Mouse (Mus musculus): Measurements from ENCODE around the gene Tln2. TPM values are rescaled to one million over a fixed set of nuclear protein-coding genes. Genes with fewer than 3 reads are reported as not detected.

Tln2 gene
- polyA plus RNA-seq, 1 experiment from 2014 or later = 5.0 TPM

DNA sequence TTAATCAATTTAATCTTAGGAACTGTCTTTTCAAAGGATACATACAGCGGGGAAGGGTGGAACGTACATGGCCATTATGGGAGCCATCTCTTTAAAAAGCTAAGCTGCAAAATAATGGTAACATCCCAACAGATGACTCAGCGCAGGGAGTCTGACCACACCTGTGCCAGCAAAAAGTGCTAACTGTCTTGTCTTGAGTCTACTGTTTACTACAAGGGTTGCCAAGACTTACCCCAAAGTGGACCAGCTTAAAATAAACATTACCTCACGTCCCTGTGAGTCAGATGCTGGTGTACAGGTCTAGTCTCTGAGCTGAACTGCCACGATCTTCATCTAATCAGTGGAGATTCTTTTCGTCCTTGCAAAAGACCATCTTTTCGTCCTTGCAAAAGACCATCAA lies 14.7 kb downstream of the Tln2 start:
- Histone ChIP-seq H3K27ac (no peak overlapping the region), H3K27me3 (no peaks in the 10 kb centered on the region), H3K9me3 (replicated peaks) (no peaks in the 10 kb centered on the region), H3K9ac (no peak overlapping the region), H3K4me1 (replicated peaks) (no peaks in the 10 kb centered on the region), H3K4me3 (replicated peaks) (no peak overlapping the region), H3K4me2 (no peak overlapping the region), H3K36me3 (no peaks in the 10 kb centered on the region)
- ATAC-seq (ENCODE audit: low read depth) = no peak
- no peak for DNase-seq
- WGBS (ENCODE audit: insufficient replicate concordance) = 55% methylated on average over 7 of the region's 7 CpGs

DNA sequence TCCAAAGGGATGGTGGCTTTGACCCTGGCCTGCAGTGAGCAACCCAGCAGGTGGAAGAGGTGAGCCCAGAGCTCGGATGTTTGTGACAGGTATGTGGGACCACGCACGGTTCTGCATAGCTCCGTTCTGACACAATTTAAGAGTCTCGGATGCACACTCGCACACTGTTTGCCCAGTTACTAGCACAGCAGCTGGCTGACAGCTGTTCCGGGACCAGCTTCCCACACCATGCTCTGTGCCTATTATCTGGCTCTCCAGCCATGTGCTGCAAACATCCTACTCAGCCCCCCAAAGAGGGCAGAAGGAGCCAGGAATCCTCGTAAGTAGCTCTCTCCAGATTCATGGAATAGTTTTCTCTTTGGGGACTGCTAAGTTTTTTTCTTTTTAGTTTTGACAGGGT lies 17.6 kb downstream of the Tln2 start:
- no peak overlapping the region for H3K4me3 ChIP-seq (replicated peaks)
- no peaks in the 10 kb centered on the region for H3K4me1 ChIP-seq (replicated peaks)
- H3K27me3 ChIP-seq = no peaks in the 10 kb centered on the region
- DNase-seq = no peak
- no peak overlapping the region for H3K27ac ChIP-seq
- no peak overlapping the region for H3K9ac ChIP-seq
- no peak for ATAC-seq (ENCODE audit: low read depth)
- no peaks in the 10 kb centered on the region for H3K9me3 ChIP-seq (replicated peaks)
- no peaks in the 10 kb centered on the region for H3K36me3 ChIP-seq
- 66% methylated on average over 8 of the region's 8 CpGs for WGBS (ENCODE audit: insufficient replicate concordance)
- no peak overlapping the region for H3K4me2 ChIP-seq

DNA sequence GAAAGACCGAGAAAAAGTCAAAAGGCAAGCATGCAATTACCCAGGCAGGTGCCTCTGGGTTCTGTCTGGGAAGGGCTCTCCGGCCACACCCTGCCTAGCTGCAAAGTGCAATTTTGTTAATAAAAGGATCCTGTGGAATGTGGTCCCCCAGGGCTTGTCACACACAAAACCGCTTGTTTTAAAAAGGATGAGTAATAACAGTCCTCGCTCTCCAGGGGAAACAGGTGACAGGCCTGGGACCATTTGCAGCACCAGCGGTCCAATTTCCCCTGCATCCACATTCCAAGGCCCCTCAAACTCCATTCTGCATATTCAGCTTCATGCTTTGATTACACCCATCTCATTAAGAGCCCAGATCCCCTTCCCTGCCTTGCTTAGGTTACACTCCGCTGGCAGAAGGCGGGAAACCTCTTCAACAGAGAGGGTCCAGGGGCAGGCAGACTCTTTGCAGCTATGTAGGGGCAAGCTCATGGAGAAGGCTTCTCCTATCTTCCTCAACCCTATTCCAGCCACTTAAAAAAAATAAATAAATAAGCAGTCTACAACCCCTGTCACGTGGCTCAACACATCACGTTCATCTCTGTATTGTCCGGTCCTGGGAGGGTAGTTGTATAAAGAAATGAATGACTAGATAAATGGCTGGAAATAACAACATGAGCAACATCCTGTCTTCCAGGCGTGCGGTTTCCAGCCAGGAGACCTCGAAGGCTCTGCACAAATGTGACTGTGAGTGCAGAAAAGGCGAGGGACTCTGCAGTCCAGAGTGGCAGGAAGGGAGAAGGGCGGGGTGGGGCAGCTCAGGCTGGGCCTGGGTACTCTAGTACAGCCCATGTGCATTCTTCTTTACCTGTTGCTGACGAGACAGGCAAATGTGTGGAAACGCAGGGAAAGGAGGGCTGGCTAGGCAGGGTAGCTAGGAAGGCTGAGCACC lies 19.5 kb downstream of the Tln2 start:
- Histone ChIP-seq H3K9ac (no peak overlapping the region), H3K36me3 (no peaks in the 10 kb centered on the region), H3K9me3 (replicated peaks) (no peaks in the 10 kb centered on the region), H3K4me3 (replicated peaks) (no peak overlapping the region), H3K27me3 (no peaks in the 10 kb centered on the region), H3K4me2 (no peak overlapping the region), H3K4me1 (replicated peaks) (no peaks in the 10 kb centered on the region), H3K27ac (no peak overlapping the region)
- DNase-seq = no peak
- WGBS (ENCODE audit: insufficient replicate concordance) = 55% methylated on average over 17 of the region's 17 CpGs
- no peak for ATAC-seq (ENCODE audit: low read depth)

DNA sequence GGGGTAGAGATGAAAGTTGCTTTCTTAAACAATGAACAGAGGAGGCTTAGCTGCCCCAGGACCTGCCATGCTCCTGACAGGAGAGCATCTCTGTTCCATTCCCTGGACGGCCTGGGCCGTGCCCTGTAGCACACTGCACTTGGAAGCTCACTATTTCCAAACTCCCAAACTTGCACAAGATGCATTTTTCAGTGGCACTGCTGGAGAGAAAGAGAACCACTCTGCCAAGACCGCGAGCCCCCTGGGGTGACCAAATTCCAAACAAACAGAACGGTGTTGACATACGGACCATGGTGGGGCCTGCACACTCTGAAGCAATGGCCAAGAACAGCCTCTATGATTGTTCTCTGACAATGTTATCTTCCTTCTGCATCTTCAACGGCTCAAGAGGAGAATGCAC lies 25.1 kb downstream of the Tln2 start:
- Histone ChIP-seq H3K9me3 (replicated peaks) (no peaks in the 10 kb centered on the region), H3K27ac (no peak overlapping the region), H3K4me3 (replicated peaks) (no peak overlapping the region), H3K4me2 (no peak overlapping the region), H3K27me3 (no peaks in the 10 kb centered on the region), H3K36me3 (no peaks in the 10 kb centered on the region), H3K9ac (no peak overlapping the region), H3K4me1 (replicated peaks) (no peaks in the 10 kb centered on the region)
- ATAC-seq (ENCODE audit: low read depth) = no peak
- DNase-seq = no peak
- WGBS (ENCODE audit: insufficient replicate concordance) = 53% methylated on average over 7 of the region's 7 CpGs

DNA sequence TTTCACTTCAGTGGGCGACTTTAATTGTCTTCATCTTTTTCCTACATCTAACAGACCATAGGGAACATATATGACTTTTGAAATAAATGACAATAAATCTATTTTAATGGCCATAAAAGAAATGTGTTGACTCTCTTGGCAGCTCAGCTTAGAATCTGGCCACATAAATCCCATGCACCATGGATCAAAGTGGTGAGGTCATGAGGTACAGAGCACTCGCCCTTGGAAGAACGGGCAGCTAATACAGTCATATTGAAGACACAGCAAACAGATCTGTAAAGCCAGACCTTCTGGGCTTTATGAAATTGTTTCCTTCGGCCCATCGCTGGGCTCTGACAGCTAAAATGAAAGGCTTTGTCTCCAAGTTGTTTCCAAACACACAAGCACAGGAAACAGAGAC lies 26.2 kb downstream of the Tln2 start:
- DNase-seq (no peak), ATAC-seq (ENCODE audit: low read depth) (no peak)
- Histone ChIP-seq H3K9ac (no peak overlapping the region), H3K27me3 (no peaks in the 10 kb centered on the region), H3K9me3 (replicated peaks) (no peaks in the 10 kb centered on the region), H3K4me3 (replicated peaks) (no peak overlapping the region), H3K36me3 (no peaks in the 10 kb centered on the region), H3K4me2 (no peak overlapping the region), H3K27ac (no peak overlapping the region), H3K4me1 (replicated peaks) (no peaks in the 10 kb centered on the region)
- WGBS (ENCODE audit: insufficient replicate concordance) = 49% methylated on average over 5 of the region's 5 CpGs

DNA sequence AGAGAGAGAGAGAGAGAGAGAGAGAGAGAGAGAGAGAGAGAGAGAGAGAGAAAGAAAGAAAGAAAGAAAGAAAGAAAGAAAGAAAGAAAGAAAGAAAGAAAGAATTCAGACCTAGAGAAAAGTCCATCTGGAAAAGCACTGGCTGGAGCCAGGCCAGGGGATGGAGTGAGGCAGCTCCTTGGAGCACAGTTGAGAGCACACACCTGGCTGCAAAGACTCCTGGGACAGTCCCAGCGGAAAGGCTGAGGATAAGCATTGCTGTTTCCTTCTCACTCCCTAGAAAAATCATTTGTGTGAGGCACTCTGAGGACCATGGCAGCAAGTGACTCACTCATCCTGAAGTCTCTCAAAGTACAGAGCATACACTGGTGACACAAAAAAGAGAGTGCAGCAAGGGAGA lies 26.9 kb downstream of the Tln2 start:
- Histone ChIP-seq H3K27ac (no peak overlapping the region), H3K4me1 (replicated peaks) (no peaks in the 10 kb centered on the region), H3K36me3 (no peaks in the 10 kb centered on the region), H3K9ac (no peak overlapping the region), H3K27me3 (no peaks in the 10 kb centered on the region), H3K4me2 (no peak overlapping the region), H3K4me3 (replicated peaks) (no peak overlapping the region), H3K9me3 (replicated peaks) (no peaks in the 10 kb centered on the region)
- ATAC-seq (ENCODE audit: low read depth) = no peak
- no peak for DNase-seq
- 73% methylated on average over 1 of the region's 1 CpGs for WGBS (ENCODE audit: insufficient replicate concordance)

DNA sequence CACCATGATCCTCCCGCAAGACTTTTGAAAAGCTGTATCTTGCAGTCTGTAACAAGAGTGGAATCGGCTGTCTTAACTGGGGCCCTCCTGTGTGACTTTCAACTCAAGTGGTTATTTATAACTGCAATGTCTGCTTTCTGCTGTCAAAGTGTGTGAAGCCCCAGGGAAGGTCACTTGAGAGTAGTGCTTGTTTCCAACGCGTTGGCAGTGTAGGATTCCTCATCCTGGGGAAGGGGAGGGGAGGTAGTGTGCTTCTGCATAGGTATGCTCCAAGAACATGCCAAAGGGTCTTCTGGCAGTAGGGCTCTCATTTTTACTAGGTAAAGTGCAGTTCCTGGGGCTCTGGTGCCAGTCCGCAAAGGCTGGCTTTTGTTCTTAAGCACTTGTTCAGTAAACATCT lies 29.9 kb downstream of the Tln2 start:
- Histone ChIP-seq H3K4me2 (no peak overlapping the region), H3K9ac (no peak overlapping the region), H3K36me3 (no peaks in the 10 kb centered on the region), H3K4me3 (replicated peaks) (no peak overlapping the region), H3K4me1 (replicated peaks) (no peaks in the 10 kb centered on the region), H3K9me3 (replicated peaks) (no peaks in the 10 kb centered on the region), H3K27ac (no peak overlapping the region), H3K27me3 (no peaks in the 10 kb centered on the region)
- 69% methylated on average over 5 of the region's 5 CpGs for WGBS (ENCODE audit: insufficient replicate concordance)
- DNase-seq (no peak), ATAC-seq (ENCODE audit: low read depth) (no peak)

DNA sequence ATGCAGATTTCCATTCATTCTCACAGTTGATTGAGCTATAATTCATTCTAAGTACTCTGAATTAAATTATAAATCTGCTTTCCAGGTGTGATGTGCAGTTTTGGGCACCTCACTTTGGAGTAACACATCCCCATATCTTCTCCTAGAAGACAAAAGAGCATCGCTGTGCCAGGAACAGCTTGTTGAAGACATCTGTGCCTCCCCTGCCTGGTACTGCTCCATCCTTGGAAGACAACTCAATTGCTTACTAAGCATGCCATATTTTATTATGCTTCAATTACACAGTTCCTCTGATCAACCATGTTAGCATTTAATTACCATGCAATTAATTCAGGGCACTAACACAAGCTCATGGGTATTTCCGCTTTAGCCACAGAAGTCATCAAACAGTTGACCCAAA lies 31.8 kb downstream of the Tln2 start:
- H3K9me3 ChIP-seq (replicated peaks) = no peaks in the 10 kb centered on the region
- H3K27ac ChIP-seq = no peak overlapping the region
- no peak overlapping the region for H3K9ac ChIP-seq
- ATAC-seq (ENCODE audit: low read depth) (no peak), DNase-seq (no peak)
- H3K27me3 ChIP-seq = no peaks in the 10 kb centered on the region
- no peaks in the 10 kb centered on the region for H3K36me3 ChIP-seq
- H3K4me2 ChIP-seq = no peak overlapping the region
- no peaks in the 10 kb centered on the region for H3K4me1 ChIP-seq (replicated peaks)
- WGBS (ENCODE audit: insufficient replicate concordance) = 89% methylated on average over 2 of the region's 2 CpGs
- H3K4me3 ChIP-seq (replicated peaks) = no peak overlapping the region

DNA sequence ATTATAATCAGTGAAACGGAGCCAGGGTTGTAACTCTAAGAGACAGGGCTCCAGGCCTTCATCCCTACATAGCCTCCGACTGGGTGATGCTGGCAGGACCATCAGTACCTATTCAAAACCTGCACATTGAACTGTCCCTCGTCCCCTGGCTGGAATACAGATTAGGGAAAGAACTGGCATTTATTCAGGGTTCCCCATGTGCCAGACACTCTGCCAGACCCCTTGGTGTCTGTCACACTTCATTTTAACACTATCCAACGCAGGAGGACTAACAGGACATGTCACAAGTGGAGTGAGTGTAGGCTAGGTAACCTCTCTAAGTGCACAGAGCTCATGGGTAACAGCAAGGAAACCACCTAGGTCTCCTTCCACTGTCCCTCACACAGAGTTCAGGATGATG lies 37.8 kb downstream of the Tln2 start:
- DNase-seq = no peak
- H3K27me3 ChIP-seq = no peaks in the 10 kb centered on the region
- ATAC-seq (ENCODE audit: low read depth) = no peak
- no peak overlapping the region for H3K27ac ChIP-seq
- WGBS (ENCODE audit: insufficient replicate concordance) = 44% methylated on average over 4 of the region's 4 CpGs
- H3K4me3 ChIP-seq (replicated peaks) = no peak overlapping the region
- no peaks in the 10 kb centered on the region for H3K36me3 ChIP-seq
- H3K9ac ChIP-seq = no peak overlapping the region
- H3K4me2 ChIP-seq = no peak overlapping the region
- no peaks in the 10 kb centered on the region for H3K4me1 ChIP-seq (replicated peaks)
- H3K9me3 ChIP-seq (replicated peaks) = no peaks in the 10 kb centered on the region

DNA sequence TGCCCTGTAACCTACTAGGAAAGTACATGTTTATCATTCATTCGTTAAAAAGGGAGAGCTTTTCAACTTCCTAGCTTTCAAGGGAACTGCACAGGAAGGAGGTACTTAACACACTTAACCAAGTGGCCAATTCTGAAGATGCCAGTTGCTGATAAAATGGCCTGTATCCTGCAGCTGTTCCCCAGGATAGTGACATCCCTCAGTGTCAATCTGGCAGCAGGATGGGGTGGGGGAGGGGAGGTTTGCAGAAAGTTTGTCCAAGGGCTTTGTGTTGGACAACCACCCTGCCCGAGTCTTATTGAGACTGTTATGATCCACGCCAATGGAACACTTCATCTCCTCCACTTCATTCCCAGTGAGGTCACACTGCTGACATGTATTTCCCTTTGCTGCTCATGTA lies 50.0 kb downstream of the Tln2 start:
- H3K9ac ChIP-seq = no peak overlapping the region

DNA sequence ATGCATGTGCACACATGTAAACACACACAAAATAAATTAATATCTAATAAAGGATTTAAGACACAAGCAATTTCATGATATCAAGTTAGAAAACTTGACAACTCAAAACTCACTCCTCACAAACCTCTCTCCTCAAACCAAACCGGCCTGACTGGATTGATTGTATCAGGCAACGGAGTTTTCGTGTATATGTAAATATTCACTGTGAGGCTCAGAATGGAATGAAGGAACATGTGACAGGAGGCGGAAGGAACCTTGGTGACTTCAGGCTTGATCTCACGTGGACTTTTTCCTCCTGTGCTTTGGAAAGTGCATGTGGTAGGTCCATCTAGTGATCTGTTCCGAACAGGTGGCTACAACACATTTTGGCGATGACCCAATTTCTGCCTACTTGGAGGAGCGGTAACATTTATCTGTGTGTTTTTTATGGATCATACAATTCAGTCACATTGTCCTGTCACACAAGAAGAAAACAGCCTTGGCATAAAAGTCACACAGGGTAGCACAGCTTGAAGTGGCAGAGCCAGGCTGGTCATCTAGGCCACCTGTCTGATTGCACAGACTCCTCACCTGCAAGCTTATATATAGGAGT lies 54.7 kb downstream of the Tln2 start:
- H3K27me3 ChIP-seq = no peaks in the 10 kb centered on the region
- DNase-seq (no peak), ATAC-seq (ENCODE audit: low read depth) (no peak)
- no peaks in the 10 kb centered on the region for H3K9me3 ChIP-seq (replicated peaks)
- WGBS (ENCODE audit: insufficient replicate concordance) = 70% methylated on average over 8 of the region's 8 CpGs
- no peak overlapping the region for H3K9ac ChIP-seq
- H3K36me3 ChIP-seq = no peaks in the 10 kb centered on the region
- no peaks in the 10 kb centered on the region for H3K4me1 ChIP-seq (replicated peaks)
- H3K4me2 ChIP-seq = no peak overlapping the region
- H3K4me3 ChIP-seq (replicated peaks) = no peak overlapping the region
- no peak overlapping the region for H3K27ac ChIP-seq

More for the DNA sequence above, 50.0 kb downstream of the Tln2 start:
- no peaks in the 10 kb centered on the region for H3K27me3 ChIP-seq
- DNase-seq = no peak
- no peaks in the 10 kb centered on the region; the same call in 1 of the 2 replicates for H3K4me1 ChIP-seq (replicated peaks)
- H3K4me3 ChIP-seq (replicated peaks) = no peak overlapping the region
- 20% methylated on average over 3 of the region's 3 CpGs for WGBS (ENCODE audit: insufficient replicate concordance)
- no peak overlapping the region for H3K4me2 ChIP-seq
- no peak for ATAC-seq (ENCODE audit: low read depth)
- no peak overlapping the region for H3K27ac ChIP-seq
- H3K9me3 ChIP-seq (replicated peaks) = no peaks in the 10 kb centered on the region
- H3K36me3 ChIP-seq = no peaks in the 10 kb centered on the region

DNA sequence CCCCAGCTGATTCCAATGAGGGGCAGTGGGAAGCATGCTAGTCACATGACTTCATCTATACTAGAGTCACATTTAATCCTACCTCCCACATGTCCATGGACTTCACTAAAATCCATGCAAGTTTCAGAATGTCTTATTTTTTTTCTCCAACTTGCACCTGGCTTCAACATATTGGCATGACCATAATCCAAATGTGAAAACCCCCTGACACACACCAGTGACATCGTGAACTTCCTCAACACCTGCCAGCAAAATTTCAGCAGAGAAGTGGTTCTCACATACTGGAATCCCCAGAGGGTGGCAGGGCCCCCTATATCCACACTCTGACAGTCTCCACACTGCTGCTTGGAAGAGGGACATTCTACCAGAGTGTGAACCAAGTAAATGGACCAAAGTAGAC lies 57.7 kb downstream of the Tln2 start:
- no peaks in the 10 kb centered on the region for H3K27me3 ChIP-seq
- DNase-seq = no peak
- no peak overlapping the region for H3K9ac ChIP-seq
- no peaks in the 10 kb centered on the region for H3K4me1 ChIP-seq (replicated peaks)
- WGBS (ENCODE audit: insufficient replicate concordance) = 47% methylated on average over 1 of the region's 1 CpGs
- no peak overlapping the region for H3K27ac ChIP-seq
- no peak overlapping the region for H3K4me3 ChIP-seq (replicated peaks)
- no peaks in the 10 kb centered on the region for H3K9me3 ChIP-seq (replicated peaks)
- ATAC-seq (ENCODE audit: low read depth) = no peak
- no peaks in the 10 kb centered on the region for H3K36me3 ChIP-seq
- H3K4me2 ChIP-seq = no peak overlapping the region

Measured in liver, embryonic 13.5 days (tissue).